Mouse (Mus musculus) gastrocnemius, postnatal 25 days (tissue): Measurements from ENCODE around the gene P2ry6. TPM values are rescaled to one million over a fixed set of nuclear protein-coding genes. Genes with fewer than 3 reads are reported as not detected.

ENCODE experiments used
- DNase-seq: peaks from one replicate; pipeline ENCODE4 v3.0.0; 2022
- total RNA-seq, 2 experiments: library from RNA; stranded (reverse); gene quantifications; 1 replicate in 1 of 2; 2 replicates in 1 of 2; pipeline ENCODE4 v1.2.3; 2021

The P2ry6 gene
- total RNA-seq, 2 experiments from 2014 or later = 1.4 to 1.9 TPM

DNA sequence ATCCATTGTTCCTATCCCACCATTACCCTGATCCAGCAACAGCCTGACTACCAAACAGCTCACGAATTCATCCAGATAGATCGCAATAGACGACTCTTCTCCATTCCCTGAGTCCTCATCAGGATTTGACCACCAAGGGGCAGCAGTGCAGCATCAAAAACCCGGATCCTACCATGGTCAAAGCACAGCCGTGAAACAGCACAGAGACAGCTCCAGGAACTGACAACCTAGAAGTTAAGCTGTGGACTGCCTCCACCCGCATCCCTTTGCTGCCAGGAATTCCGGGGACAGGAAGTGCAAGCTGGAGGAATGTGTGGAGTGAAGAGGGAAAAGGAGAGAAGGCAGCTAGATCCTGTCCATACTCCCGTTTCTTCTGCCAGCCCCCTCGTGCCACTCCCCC, 13.6 kb upstream of the P2ry6 start:
- peak; percentile 70 for DNase-seq

DNA sequence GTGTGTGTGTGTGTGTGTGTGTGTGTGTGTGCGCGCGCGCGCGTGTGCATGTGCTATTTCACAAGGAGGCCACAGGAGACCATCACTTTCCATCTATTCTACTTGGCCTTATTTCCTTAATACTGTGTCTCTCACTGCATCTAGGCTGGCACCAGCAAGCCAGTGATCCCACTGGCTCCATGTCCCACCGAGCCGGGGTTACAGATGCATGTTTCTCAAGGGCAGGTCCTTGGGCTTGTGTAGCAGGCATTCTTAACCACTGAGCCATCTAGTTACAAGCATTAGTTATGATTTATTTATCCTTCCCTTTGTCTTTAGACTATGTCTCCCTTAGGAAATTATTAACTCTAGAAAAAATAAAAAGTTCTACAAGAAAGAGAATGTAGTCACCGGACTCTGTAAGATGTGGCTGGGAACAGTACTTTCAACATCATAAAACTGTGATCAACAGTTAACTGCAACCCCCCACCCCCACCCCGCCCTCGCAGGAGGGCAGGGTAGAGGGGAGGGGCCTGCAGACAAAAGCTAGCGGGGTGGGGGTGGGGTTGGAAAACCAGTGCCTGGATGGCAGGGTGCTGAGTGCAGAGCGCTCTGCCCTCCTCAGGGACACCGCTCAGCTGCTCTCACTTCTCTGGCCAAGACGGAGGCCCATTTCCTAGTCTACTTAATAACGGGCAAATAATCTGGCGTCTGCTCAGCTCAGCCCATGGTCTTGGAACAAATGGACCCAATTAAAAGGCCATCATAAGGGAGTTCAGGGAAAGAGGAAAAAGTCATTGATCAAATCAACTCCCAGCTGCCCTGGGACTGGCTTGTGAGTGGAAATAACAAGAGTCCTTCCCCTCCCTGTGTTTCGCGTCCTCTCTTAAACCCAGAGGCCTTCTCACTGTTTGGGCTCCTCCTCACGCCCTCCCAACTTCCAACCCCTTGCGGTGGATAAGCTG, 10.3 kb upstream of the P2ry6 start:
- DNase-seq = peak; percentile 39

DNA sequence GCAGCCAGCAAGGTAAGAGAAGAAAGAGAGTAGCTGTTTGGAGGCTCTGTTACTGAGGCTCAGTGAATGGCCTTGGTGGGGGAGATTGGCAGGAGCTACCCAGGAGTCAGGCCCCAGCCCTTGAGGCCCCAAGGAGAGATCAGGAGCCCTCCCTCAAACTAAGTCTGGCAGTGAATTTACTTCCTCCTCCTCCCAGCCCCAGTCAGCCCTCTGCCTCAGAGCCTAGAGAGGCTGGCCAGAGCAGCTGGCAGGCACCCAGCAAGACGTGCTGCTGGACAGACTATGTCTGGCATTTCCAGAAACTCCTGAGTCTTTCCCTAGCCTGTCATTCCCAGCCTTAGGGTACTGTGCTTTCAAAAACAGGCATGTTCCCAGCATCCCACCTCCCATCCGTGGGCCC, 4.7 kb upstream of the P2ry6 start:
- DNase-seq = peak; percentile 61

DNA sequence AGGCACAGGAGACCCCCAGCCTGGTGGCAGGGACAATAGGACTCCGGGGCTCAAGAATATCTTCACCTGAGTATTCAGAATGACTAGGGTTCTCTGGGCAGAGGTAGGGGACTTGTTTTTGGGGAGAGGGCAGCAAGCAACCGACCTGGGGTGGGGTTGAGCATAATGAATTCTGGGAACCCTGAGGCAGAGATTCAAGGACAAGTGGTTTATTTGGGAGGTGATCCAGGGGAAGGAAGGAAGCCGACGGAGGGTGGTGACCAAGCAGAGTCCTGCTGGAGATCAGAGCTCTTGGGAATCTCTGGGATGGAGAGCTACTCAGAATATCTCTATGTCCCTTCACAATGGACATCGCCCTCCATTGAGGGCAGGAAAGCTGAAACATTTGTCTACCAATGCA, 3.7 kb upstream of the P2ry6 start:
- DNase-seq = no peak

DNA sequence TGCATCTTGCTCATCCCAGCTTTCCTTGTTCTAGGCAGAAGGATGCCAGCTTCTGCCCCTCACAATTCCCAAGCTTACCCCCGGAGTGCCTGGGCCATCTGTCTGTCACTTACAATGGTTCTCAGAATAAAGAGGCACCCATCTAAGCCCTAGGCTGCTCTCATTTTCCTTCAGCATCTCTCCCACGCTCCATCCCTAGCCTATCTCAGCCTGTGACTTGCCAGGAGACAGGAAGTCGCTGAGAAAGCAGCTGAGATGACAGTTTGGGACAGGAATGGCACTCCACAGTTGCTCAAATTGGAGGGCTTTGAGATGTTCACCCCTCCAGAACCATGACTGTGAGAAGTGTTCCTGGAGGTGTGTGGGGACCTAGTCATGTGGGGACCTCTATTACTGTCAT, 1.6 kb downstream of the P2ry6 start:
- no peak for DNase-seq

DNA sequence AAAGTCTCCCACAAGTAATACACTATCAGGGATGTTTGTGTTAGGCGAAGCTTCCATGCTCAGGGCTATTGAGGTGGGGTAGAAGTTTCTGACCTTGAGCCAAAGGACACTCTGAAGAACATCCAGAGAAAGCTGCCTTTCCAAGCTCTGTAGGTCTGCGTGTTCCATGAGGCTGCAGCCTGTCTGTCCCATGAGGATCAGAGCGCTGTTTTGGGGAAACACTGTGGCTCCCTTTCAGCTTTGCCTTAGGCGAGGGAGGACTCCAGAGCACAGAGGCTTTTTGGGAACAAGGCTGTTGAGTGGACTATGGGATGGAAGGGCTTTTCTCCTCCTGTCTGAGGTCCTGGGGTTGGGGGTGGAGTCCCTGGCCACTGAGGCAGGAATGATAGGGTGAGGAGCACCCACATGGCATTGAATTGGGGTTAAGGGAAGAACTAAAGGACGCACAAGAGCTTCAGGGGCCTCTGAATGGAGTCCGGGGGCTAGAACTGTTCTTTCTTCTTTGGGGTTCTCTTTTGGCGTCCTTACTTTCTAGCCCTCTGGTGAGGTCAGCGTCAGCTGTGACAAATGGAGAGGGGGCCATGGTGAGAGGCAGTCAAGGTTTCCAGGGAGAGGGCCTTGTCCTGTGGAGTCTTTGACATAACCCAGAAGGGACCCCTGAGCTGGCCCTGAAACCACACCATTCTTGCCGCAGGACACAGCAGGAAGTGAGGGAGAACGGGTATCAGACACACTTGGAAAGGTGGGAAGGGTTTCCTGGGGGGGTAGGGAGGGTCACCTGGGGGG, 5.4 kb downstream of the P2ry6 start:
- DNase-seq = no peak

DNA sequence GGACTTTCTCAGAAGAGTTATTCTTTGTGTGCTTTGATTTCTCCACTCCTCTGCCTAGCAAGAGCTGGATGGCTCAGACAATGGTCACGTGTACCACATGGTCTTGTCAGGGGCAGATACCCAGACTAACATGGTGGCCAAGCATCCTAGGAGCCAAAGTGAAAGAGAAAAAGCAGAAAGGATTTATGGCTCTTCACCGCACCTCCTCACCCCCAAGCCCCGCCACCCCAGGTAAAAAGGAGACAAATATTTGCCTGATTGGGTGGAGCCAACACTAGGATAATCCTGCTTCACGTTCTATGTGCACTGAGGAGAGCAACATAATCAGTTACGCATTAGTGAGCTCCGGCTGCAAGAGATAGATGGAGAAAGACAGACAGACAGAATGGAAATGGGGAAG, 6.1 kb downstream of the P2ry6 start:
- no peak for DNase-seq

DNA sequence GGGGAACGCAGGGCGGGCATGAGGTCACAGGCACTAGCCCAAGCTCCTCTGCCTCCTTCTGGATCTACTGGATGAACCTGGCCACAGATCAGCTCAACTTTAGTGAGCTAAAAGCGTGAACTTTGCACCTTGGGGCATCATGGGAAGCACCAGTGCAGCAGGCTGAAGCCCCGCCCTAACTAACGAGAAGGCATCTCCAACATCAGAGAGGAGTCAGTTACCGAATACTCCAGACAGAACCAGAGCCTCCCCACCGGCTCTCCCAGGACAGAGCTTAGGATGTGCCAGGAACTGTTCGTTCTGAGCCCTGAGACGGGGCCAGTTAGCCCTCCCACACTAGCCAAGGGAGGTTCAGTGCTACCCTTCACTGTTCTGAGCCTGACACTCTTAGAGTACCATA, 6.6 kb downstream of the P2ry6 start:
- DNase-seq = no peak

DNA sequence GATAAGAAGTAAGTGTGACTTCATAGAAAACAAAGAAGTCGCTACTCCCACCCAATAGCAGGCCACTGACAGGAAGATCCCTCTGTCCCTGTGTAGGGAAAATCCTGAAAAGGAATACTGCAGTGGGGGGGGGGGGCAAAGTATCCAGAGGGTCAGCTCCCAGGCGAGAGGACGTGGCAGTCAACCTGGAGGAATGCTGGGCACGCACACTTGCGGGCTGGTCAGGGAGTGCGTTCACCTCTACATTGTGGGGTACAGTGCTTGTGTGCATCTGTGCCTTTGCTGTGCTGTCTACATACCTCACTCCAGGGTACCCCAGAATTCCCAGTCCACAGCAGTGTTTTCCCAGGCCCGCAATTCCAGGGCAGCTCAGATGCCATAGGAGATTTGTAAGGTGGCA, 8.4 kb downstream of the P2ry6 start:
- DNase-seq = no peak

DNA sequence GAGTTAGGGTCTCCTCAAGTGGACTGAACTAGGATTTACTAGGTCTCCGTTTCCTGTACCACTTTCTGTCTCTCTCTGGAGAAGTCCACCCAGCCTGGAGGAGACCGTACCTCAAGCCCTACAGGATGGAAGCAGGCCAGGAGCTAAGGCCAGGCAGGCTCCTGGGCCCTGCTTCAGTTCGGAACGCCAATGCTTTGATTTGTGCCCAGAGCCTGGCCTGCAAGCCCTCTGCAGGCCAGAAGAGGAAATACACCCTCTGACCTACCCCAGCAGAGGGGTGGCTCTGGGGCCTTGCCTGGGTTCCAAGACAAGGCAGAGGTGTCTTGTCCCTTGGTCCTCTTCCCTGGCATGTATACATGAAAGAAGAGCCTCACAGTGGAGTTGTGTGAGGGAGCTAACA, 9.4 kb downstream of the P2ry6 start:
- no peak for DNase-seq

DNA sequence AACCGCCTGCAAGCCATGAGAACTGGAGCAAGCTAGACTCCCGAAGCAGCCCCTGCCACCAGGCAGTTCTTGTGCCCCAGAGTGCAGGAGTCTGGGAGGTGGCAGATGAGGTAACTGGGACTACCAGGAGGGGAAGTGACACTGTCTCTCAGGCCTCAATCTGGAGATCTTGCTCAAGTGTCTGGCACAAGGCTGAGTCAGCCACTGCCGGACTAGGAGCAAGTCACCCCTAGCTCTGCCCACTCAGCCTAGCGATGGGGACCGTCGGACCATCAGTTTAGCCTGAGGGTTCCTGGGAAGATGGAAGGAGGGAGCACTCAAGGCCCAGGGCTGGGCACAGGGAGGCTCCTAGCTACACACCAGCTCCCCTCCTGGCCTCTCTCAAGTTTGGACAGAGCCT, 10.2 kb downstream of the P2ry6 start:
- DNase-seq = no peak

DNA sequence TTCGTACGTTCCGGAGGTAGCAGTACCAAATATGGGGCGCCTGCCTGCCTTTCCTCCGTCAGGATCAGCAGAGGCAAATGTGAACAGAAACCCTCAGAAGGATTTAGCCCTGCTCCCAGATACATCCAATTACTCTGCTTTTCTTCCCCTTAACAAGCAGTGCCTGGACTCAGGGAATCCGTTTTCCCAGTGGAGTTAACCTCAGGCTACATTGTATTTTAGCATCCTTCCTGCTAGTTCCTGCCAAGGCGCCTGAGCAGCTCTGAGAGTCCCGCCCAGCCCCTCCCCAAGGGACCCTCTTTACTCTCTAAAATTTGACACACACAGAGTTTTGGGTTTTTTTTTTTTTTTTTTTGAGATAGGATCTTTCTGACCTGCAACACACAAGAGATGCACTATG, 11.1 kb downstream of the P2ry6 start:
- no peak for DNase-seq

DNA sequence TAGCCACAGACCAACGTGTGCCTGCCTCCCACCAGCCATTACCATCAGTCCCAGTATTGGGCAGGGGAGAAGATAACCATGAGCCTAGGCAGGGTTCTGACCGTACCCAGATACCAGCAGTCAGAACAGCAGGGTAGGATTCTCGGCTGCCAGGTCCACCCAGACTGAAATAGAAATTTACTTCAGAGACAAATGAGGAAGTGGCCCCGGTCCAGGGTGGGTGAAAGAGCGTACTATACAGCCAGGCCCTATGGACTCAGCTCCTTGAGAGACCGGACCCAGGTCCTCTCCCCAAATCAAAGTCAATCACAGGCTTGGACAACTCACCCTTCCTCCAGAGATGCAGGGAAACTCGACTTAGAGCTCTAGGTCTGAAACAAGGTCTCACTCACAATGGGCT, 13.3 kb downstream of the P2ry6 start:
- DNase-seq = no peak

DNA sequence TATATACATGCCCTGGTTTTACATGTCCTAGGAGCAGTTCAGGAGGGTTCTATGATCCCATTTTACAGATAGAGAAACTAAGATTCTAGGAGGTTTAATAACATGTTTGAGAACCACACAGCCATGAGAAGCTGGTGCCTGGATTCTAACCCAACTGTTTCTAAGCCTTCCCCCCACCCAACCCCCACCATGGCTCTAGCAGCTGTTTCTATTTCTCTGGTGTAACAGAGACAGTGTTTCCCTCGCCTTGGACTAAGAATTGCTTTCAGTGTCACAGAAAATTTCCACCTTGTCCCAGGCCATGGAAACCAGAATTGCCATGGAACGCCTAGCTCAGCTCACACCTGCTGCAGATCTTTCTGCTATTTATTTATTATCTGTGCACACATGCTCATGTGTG, 14.0 kb downstream of the P2ry6 start:
- no peak for DNase-seq

DNA sequence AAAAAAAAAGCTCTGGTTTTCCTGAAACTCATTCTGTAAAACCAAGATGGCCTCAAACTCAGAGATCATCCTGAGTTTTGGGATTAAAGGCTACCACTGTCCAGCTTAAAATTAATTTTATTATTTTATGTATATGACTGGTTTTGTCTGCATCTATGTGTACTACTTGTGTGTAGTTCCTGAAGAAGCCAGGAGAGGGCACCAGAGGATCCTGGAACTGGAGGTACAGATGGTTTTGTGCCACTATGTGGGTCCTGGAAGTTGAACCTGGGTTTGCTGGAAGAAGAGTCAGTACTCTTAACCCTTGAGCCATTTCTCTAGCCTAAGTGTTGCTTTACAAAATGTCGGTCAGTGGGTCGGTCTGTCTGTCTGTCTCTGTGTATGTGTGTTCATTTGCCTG, 16.0 kb downstream of the P2ry6 start:
- no peak for DNase-seq

DNA sequence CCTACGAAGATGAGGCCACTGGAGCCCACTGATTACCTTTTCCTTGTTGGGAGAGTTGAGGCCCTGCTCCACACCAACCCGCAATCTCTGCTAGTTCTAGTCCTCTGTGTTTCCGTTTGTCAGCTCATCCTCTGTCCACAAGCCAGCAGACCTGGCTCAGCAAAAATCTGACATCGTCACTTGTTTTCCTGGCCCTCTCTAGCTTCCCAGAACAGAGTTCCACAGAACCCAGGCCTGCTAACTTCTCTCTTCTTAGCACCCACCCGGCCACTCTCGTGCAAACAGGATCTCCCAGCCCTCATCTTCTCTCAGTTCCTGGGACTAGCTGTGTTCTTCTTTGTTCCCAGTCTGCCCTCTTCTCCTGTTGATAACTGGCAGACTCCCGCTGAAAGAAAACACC, 21.8 kb downstream of the P2ry6 start:
- DNase-seq = no peak

DNA sequence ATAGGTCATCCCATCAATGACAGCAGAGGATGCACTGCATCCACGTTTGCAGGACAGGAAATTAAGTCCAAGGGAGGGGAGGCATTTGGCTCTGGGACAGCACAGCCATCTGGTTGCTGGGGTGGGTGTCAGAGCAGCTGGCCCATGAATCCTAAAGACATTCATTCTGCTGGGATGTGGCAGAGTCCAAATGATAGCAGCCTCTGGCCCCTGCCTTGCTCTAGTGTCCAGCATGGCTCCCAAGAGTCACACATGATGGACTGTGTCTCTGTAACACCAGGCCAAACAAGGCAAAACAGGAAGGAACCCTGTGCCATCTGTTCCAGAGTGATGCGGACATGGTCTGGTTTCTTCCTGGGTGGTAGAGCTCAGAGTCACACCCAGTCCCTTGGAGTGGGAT, 22.5 kb downstream of the P2ry6 start:
- no peak for DNase-seq

DNA sequence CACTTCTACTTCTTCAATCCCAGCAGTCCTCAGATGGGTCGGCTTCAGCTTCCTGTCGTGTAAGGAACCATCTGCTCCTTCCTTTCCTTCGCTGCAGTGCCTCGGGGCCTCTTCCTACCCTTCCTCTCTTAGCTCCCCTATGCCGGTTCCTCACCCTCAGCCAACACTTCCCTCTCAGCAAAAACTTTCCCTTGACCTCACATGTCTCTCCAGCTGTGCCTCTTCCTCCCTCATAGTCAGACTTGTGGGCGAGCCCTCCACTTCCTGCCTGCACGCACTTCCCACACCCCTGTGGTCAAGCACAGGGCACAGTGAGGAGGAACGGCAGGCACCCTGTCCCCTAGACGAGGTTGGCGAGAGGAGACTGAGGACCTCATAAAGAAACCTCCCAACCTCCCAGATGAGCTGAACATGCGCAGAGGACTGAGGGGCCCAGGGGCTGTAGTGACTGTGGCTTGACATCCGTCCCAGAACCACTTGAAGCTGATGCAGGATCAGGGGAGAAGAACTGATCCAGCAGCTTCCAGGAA, 23.9 kb downstream of the P2ry6 start:
- DNase-seq = peak; percentile 54

DNA sequence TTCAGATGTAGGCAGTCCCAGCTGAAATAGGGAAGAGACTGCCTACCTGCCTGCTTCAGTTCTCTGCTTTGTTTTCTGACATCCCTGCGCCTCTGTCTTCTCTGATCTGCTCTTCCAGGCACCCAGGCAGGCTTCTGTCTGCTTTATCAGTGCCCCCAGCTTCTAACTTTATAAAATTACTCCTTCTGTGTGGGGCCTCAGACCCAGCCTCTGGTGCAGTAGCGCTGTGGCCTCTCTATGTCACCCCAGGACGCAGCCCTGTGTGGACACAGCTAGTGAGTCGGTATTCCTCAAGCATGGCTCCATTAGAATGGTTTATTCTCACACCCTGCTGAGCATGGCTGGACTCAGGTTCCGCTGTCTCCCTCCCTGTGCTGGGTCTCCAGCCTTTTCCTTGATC, 24.4 kb downstream of the P2ry6 start:
- no peak for DNase-seq

DNA sequence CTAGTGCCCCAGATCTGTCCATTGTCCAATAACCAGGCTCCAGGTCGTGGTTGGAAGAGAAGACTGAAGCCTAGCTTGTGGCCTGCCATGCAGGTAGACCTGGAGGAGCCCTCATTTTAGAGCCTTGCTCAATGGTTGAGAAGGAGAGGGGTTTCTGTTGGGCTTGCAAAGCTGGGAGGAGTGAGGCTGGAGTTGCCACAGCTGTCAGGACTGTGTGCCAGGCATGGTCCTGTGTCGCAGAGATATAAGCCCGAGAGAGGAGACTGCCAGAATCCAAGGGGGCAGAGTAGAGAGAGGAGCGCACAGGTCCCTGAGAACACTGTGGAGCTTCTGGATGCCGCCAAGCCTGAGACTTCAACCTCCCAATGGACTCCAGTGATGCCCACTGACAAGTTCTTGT, 29.7 kb downstream of the P2ry6 start:
- no peak for DNase-seq

DNA sequence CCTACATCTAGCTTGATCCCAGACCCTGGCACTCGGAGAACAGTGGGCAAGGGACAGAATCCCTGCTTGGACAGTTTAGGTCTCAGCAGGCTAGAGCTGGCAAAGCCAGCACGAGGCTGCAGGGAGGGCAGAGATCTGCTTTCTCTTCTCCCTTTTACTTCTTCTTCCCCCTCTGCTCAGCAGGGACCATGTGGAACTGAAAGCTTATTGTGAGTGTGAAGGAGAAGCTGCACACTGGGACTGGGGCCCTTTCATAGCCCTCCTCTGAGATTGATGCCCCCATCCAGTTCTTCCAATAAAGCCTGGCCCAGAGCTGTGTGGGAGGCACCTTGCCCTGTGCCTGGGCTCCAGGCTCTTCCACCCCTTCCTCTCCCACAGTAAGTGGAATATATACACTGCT, 30.1 kb downstream of the P2ry6 start:
- no peak for DNase-seq

DNA sequence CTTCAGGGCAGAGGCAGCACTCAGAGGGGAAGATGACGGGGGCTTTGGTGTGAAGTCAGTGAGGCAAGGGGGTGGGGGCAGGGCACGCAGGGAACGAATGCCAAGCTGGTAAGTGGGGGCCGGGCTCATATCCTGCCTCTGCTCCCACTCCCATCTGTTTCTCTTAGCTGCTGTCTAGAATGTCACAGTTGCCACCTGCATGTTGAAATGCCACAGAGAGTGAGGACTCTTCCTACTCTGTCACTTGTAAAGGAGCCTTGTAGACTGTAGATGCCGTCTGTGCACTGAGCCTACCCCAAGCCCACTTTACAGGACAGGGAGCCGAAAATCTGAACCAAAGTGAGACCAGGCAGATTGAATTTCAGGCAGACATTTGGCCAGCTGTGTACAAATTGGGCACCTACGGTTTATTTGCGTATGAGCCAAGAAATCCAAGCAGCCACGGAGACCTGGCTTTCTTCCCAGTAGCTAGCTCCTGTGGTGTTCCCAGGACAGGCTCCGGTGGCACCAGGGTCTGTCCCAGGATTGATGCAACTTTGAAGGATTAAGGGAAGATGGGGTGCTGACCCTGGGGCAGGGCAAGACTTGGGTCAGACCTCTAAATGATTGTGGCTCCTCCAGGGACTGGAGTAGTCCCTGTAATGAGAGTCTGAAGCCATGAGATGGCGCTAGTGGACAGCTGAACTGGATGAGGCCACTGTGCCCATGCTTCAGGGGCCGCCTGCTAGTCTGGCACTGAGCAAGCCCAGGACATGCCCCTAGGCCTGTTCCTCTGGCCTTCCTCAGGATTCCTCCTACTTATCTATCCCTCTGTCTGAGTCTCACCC, 31.4 kb downstream of the P2ry6 start:
- no peak for DNase-seq
